Mouse (Mus musculus): Measurements from ENCODE around the gene Rps2. TPM values are rescaled to one million over a fixed set of nuclear protein-coding genes. Genes with fewer than 3 reads are reported as not detected.

Gene Rps2
- total and polyA plus RNA-seq, 3 experiments = 675 to 2,277 (median 722) TPM

- Histone ChIP-seq H3K9ac (ENCODE audit: low read depth, low read length) (peak overlapping the region; percentile 97), H3K27me3 (ENCODE audit: control insufficient read depth, insufficient read depth, low read length) (no peaks in the 10 kb centered on the region), H3K4me1 (ENCODE audit: control insufficient read depth, insufficient read depth, low read length) (peaks cover 7% of the 10 kb centered on the region), H3K27ac (peak overlapping the region; percentile 98), H3K79me2 (replicated peaks; ENCODE audit: control insufficient read depth, insufficient read depth, low read length) (no peaks in the 10 kb centered on the region), H3K4me3 (peak overlapping the region; percentile 73), H3K36me3 (ENCODE audit: control insufficient read depth, insufficient read depth, low read length) (peaks cover 12% of the 10 kb centered on the region)
- TF ChIP-seq POLR2A (IDR thresholded peaks at IDR 0.05; ENCODE audit: insufficient read depth, low read depth, low read length) (no peak), EP300 (IDR thresholded peaks at IDR 0.05; ENCODE audit: insufficient read depth, low read depth, low read length) (no peak), CTCF (IDR thresholded peaks at IDR 0.05) (no peak)
- no peak for DNase-seq
- intact Hi-C loops (cut with DNase I) = no loop called here
- under 1% methylated on average over 15 of the region's 15 CpGs for WGBS
Measured at GRCm38 (mm10) chr17:24723881-24724180, 5.9 kb downstream of the Rps2 start.

GRCm38 (mm10) chr17:24724184-24724583 is 6.3 kb downstream of the Rps2 start, which contains the start of gene Ndufb10:
Ndufb10 (minus strand) TSS chr17:24724478.
- intact Hi-C loops (cut with DNase I) = no loop called here
- peaks cover 12% of the 10 kb centered on the region for H3K36me3 ChIP-seq (ENCODE audit: control insufficient read depth, insufficient read depth, low read length)
- no peaks in the 10 kb centered on the region for H3K79me2 ChIP-seq (replicated peaks; ENCODE audit: control insufficient read depth, insufficient read depth, low read length)
- H3K4me3 ChIP-seq = peak within 1 kb of the TSS; percentile 73
- H3K27ac ChIP-seq = peak within 1 kb of the TSS; percentile 98
- DNase-seq = peak; percentile 95 to 97
- H3K9ac ChIP-seq (ENCODE audit: low read depth, low read length) = peak within 1 kb of the TSS; percentile 97
- TF ChIP-seq EP300 (IDR thresholded peaks at IDR 0.05; ENCODE audit: insufficient read depth, low read depth, low read length) (peak; percentile 79), CTCF (IDR thresholded peaks at IDR 0.05) (peak; percentile 95), POLR2A (IDR thresholded peaks at IDR 0.05; ENCODE audit: insufficient read depth, low read depth, low read length) (peak; percentile 99)
- under 1% methylated on average over 30 of the region's 30 CpGs for WGBS
- peaks cover 7% of the 10 kb centered on the region for H3K4me1 ChIP-seq (ENCODE audit: control insufficient read depth, insufficient read depth, low read length)
- H3K27me3 ChIP-seq (ENCODE audit: control insufficient read depth, insufficient read depth, low read length) = no peaks in the 10 kb centered on the region

GRCm38 (mm10) chr17:24725637-24726390 is 7.9 kb downstream of the Rps2 start:
- intact Hi-C loops (cut with DNase I) = no loop called here
- no peak overlapping the region for H3K27ac ChIP-seq
- no peak for DNase-seq
- no peaks in the 10 kb centered on the region for H3K27me3 ChIP-seq (ENCODE audit: control insufficient read depth, insufficient read depth, low read length)
- no peak overlapping the region for H3K9ac ChIP-seq (ENCODE audit: low read depth, low read length)
- H3K36me3 ChIP-seq (ENCODE audit: control insufficient read depth, insufficient read depth, low read length) = peaks cover 12% of the 10 kb centered on the region
- 67% methylated on average over 3 of the region's 3 CpGs for WGBS
- no peak overlapping the region for H3K4me3 ChIP-seq
- H3K4me1 ChIP-seq (ENCODE audit: control insufficient read depth, insufficient read depth, low read length) = peaks cover 7% of the 10 kb centered on the region
- TF ChIP-seq EP300 (IDR thresholded peaks at IDR 0.05; ENCODE audit: insufficient read depth, low read depth, low read length) (no peak), CTCF (IDR thresholded peaks at IDR 0.05) (peak; percentile 32)
- no peaks in the 10 kb centered on the region for H3K79me2 ChIP-seq (replicated peaks; ENCODE audit: control insufficient read depth, insufficient read depth, low read length)

- TF ChIP-seq EP300 (IDR thresholded peaks at IDR 0.05; ENCODE audit: insufficient read depth, low read depth, low read length) (no peak), POLR2A (IDR thresholded peaks at IDR 0.05; ENCODE audit: insufficient read depth, low read depth, low read length) (peak; percentile 65; the same call in 1 of the 2 replicates)
- H3K27me3 ChIP-seq (ENCODE audit: control insufficient read depth, insufficient read depth, low read length) = no peaks in the 10 kb centered on the region
- peaks cover 2% of the 10 kb centered on the region for H3K4me1 ChIP-seq (ENCODE audit: control insufficient read depth, insufficient read depth, low read length)
- H3K27ac ChIP-seq = peak within 1 kb of the TSS; percentile 87
- H3K4me3 ChIP-seq = peak within 1 kb of the TSS; percentile 44
- no peaks in the 10 kb centered on the region for H3K79me2 ChIP-seq (replicated peaks; ENCODE audit: control insufficient read depth, insufficient read depth, low read length)
- WGBS = 56% methylated on average over 2 of the region's 2 CpGs
- intact Hi-C loops (cut with DNase I) = no loop called here
- H3K36me3 ChIP-seq (ENCODE audit: control insufficient read depth, insufficient read depth, low read length) = no peaks in the 10 kb centered on the region
- DNase-seq = peak; percentile 55 to 65
- H3K9ac ChIP-seq (ENCODE audit: low read depth, low read length) = peak within 1 kb of the TSS; percentile 60
Measured at GRCm38 (mm10) chr17:24727618-24728017, 9.7 kb downstream of the Rps2 start, which contains the start of gene Rpl3l. Rpl3l (plus strand) TSS chr17:24727820.

- H3K79me2 ChIP-seq (replicated peaks; ENCODE audit: control insufficient read depth, insufficient read depth, low read length) = no peaks in the 10 kb centered on the region
- DNase-seq = peak in 1 of 2 experiments; percentile 40
- TF ChIP-seq CTCF (IDR thresholded peaks at IDR 0.05) = no peak
- TF ChIP-seq POLR2A (IDR thresholded peaks at IDR 0.05; ENCODE audit: insufficient read depth, low read depth, low read length) = no peak
- TF ChIP-seq EP300 (IDR thresholded peaks at IDR 0.05; ENCODE audit: insufficient read depth, low read depth, low read length) = no peak
- WGBS = 50% methylated on average over 17 of the region's 17 CpGs
- peak overlapping the region; percentile 60 for H3K9ac ChIP-seq (ENCODE audit: low read depth, low read length)
- peaks cover 3% of the 10 kb centered on the region for H3K4me1 ChIP-seq (ENCODE audit: control insufficient read depth, insufficient read depth, low read length)
- H3K36me3 ChIP-seq (ENCODE audit: control insufficient read depth, insufficient read depth, low read length) = no peaks in the 10 kb centered on the region
- peak overlapping the region; percentile 87 for H3K27ac ChIP-seq
- peak overlapping the region; percentile 44 for H3K4me3 ChIP-seq
- no peaks in the 10 kb centered on the region for H3K27me3 ChIP-seq (ENCODE audit: control insufficient read depth, insufficient read depth, low read length)
- intact Hi-C loops (cut with DNase I) = no loop called here
Measured at GRCm38 (mm10) chr17:24728184-24728583, 10.3 kb downstream of the Rps2 start.

GRCm38 (mm10) chr17:24729067-24729466 is 11.2 kb downstream of the Rps2 start:
- Histone ChIP-seq H3K9ac (ENCODE audit: low read depth, low read length) (no peak overlapping the region), H3K4me1 (ENCODE audit: control insufficient read depth, insufficient read depth, low read length) (peaks cover 4% of the 10 kb centered on the region), H3K27ac (peak overlapping the region; percentile 87), H3K79me2 (replicated peaks; ENCODE audit: control insufficient read depth, insufficient read depth, low read length) (no peaks in the 10 kb centered on the region), H3K4me3 (no peak overlapping the region), H3K36me3 (ENCODE audit: control insufficient read depth, insufficient read depth, low read length) (no peaks in the 10 kb centered on the region), H3K27me3 (ENCODE audit: control insufficient read depth, insufficient read depth, low read length) (no peaks in the 10 kb centered on the region)
- 35% methylated on average over 6 of the region's 6 CpGs for WGBS
- intact Hi-C loops (cut with DNase I) = no loop called here
- no peak for DNase-seq
- TF ChIP-seq EP300 (IDR thresholded peaks at IDR 0.05; ENCODE audit: insufficient read depth, low read depth, low read length) = no peak
- no peak for TF ChIP-seq CTCF (IDR thresholded peaks at IDR 0.05)
- no peak for TF ChIP-seq POLR2A (IDR thresholded peaks at IDR 0.05; ENCODE audit: insufficient read depth, low read depth, low read length)

Data from heart, adult 2 months (tissue).